ENCODE assay signal across 14 mouse cellular contexts in the genomic region with DNA sequence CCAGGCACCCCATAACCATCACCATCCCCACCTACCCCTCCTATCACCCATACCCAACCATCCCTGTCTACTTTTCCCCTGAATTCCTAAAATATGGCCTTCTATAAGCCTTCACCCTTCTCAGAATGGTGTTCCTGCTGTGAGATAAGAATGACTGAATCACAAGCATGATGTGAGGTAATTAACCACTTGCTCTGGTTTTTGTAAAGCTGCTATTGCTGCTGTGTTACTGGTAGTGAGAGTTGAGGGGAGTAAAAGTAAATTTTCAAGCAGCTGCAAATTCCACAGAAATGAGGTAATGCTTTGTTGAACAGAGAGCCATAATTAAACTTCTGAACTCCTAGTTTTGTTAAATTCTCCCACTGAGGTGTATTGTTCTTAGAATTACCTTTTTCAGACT.
"Had no signal": no experiment of that assay in that cellular context is flagged by ENCODE, and none has a peak within 500 bp of the region (broad histone marks: within the 10 kb centered on the region; RNA-seq: fewer than 3 reads in every experiment).

No protein-coding gene starts in this region.

- H3K9ac ChIP-seq: kidney, embryonic 15.5 days; liver, embryonic 14.5 days; neural tube, embryonic 15.5 days had no signal

- H3K27me3 ChIP-seq: kidney, embryonic 15.5 days; neural tube, embryonic 15.5 days had no signal

- H3K9me3 ChIP-seq: kidney, embryonic 15.5 days; midbrain, embryonic 10.5 days; neural tube, embryonic 15.5 days had no signal

- H3K4me1 ChIP-seq: kidney, embryonic 15.5 days; midbrain, embryonic 10.5 days; neural tube, embryonic 15.5 days had no signal

- DNase-seq: kidney, postnatal 25 days; lung, adult 2 months; lung, postnatal 10 days; lung, postnatal 4 days; midbrain, embryonic 14.5 days; right cerebral cortex, adult 18-20 months; thymus, adult 18-20 months; thymus, postnatal 14 days had no signal

- H3K36me3 ChIP-seq: kidney, embryonic 15.5 days; midbrain, embryonic 10.5 days; neural tube, embryonic 15.5 days had no signal

- H3K27ac ChIP-seq: kidney, embryonic 15.5 days; left cerebral cortex, adult 2 months; liver, embryonic 14.5 days; midbrain, embryonic 10.5 days; neural tube, embryonic 15.5 days had no signal

- H3K4me2 ChIP-seq: kidney, embryonic 15.5 days; neural tube, embryonic 15.5 days had no signal

- H3K4me3 ChIP-seq: kidney, embryonic 15.5 days; left cerebral cortex, adult 2 months; midbrain, embryonic 10.5 days; myocyte; neural tube, embryonic 15.5 days had no signal
